Mouse (Mus musculus) testis, adult 2 months (tissue): ENCODE measurements around the gene Gm30302. TPM values are rescaled to one million over a fixed set of nuclear protein-coding genes. Genes with fewer than 3 reads are reported as not detected.

ENCODE experiments used
- H3K27ac ChIP-seq: fragments of 200-500 bp; 2 replicates; pipeline ENCODE4 v1.5.1; 2012; ENCODE audit warnings: low read depth, low read length; ENCODE audit not compliant: control insufficient read depth, insufficient read depth
- H3K27me3 ChIP-seq: fragments of 200-500 bp; 2 replicates; pipeline ENCODE4 v1.6.1; 2012; ENCODE audit warnings: mild to moderate bottlenecking, low read length, moderate library complexity; ENCODE audit not compliant: control insufficient read depth, insufficient read depth
- H3K36me3 ChIP-seq: fragments of 200-500 bp; 2 replicates; pipeline ENCODE4 v1.6.1; 2012; ENCODE audit warnings: mild to moderate bottlenecking, low read length; ENCODE audit not compliant: control insufficient read depth, insufficient read depth
- H3K4me1 ChIP-seq: fragments of 200-500 bp; 2 replicates; pipeline ENCODE4 v1.6.1; 2012; ENCODE audit warnings: low read length; ENCODE audit not compliant: control insufficient read depth, insufficient read depth
- H3K4me3 ChIP-seq: fragments of 200-500 bp; 2 replicates; pipeline ENCODE4 v1.5.1; 2012; ENCODE audit warnings: low read depth, mild to moderate bottlenecking, low read length, moderate library complexity, mixed read lengths; ENCODE audit not compliant: control insufficient read depth
- CTCF ChIP-seq: fragments of 200-500 bp; IDR thresholded peaks from 2 replicates; pipeline ENCODE4 v1.5.1; 2012; ENCODE audit warnings: low read depth, mild to moderate bottlenecking, inconsistent platforms, low read length, moderate library complexity; ENCODE audit not compliant: control insufficient read depth, insufficient read depth, insufficient replicate concordance
- POLR2A ChIP-seq: fragments of 200-500 bp; IDR thresholded peaks from 2 replicates; pipeline ENCODE4 v1.6.1; 2012; ENCODE audit warnings: low read depth, mild to moderate bottlenecking, inconsistent platforms, low read length, moderate library complexity; ENCODE audit not compliant: control insufficient read depth
- polyA plus RNA-seq: library from polyadenylated mRNA; depleted of rRNA; stranded (reverse); fragments of >200 nt; gene quantifications from 2 replicates; pipeline ENCODE4 v1.2.3, GENCODE M21; 2012

Gm30302 gene
- polyA plus RNA-seq, 1 experiment, result 19.7 TPM

- H3K27ac ChIP-seq, result no peak overlapping the region
- H3K27me3 ChIP-seq, result no peaks in the 10 kb centered on the region
- H3K4me1 ChIP-seq, result no peaks in the 10 kb centered on the region
- TF ChIP-seq CTCF (no peak), POLR2A (no peak)
- 0 out of 2 replicates have a peak, but pooled peaks cover 2% of the 10 kb centered on the region for H3K36me3 ChIP-seq
- no peak overlapping the region for H3K4me3 ChIP-seq
These were observed 30.8 kb downstream of the Gm30302 start for GRCm38 (mm10) chr13:49768048-49768447.

- TF ChIP-seq POLR2A (no peak), CTCF (no peak)
- Histone ChIP-seq H3K36me3 (0 out of 2 replicates have a peak, but pooled peaks cover 2% of the 10 kb centered on the region), H3K4me3 (no peak overlapping the region; the same call in 1 of the 2 replicates), H3K27ac (no peak overlapping the region), H3K27me3 (no peaks in the 10 kb centered on the region), H3K4me1 (peaks cover 6% of the 10 kb centered on the region; the same call in 1 of the 2 replicates)
These were observed 32.5 kb downstream of the Gm30302 start for GRCm38 (mm10) chr13:49766269-49766668.

GRCm38 (mm10) chr13:49765306-49765705, 33.5 kb downstream of the Gm30302 start:
- H3K4me1 ChIP-seq, result peaks cover 6% of the 10 kb centered on the region; the same call in 1 of the 2 replicates
- H3K36me3 ChIP-seq, result 0 out of 2 replicates have a peak, but pooled peaks cover 2% of the 10 kb centered on the region
- no peak overlapping the region for H3K27ac ChIP-seq
- H3K27me3 ChIP-seq, result no peaks in the 10 kb centered on the region
- TF ChIP-seq CTCF (no peak), POLR2A (no peak)
- H3K4me3 ChIP-seq, result peak overlapping the region; percentile 12; the same call in 1 of the 2 replicates

GRCm38 (mm10) chr13:49762208-49762607, 36.6 kb downstream of the Gm30302 start:
- peak overlapping the region; percentile 98 for H3K27ac ChIP-seq
- peak overlapping the region; percentile 93 for H3K4me3 ChIP-seq
- TF ChIP-seq POLR2A (peak; percentile 99), CTCF (no peak)
- H3K27me3 ChIP-seq, result no peaks in the 10 kb centered on the region
- peaks cover 6% of the 10 kb centered on the region; the same call in 1 of the 2 replicates for H3K4me1 ChIP-seq
- 0 out of 2 replicates have a peak, but pooled peaks cover 2% of the 10 kb centered on the region for H3K36me3 ChIP-seq

GRCm38 (mm10) chr13:49760675-49761074, 38.1 kb downstream of the Gm30302 start:
- H3K27ac ChIP-seq, result no peak overlapping the region
- H3K4me3 ChIP-seq, result no peak overlapping the region
- peaks cover 6% of the 10 kb centered on the region; the same call in 1 of the 2 replicates for H3K4me1 ChIP-seq
- no peak for TF ChIP-seq POLR2A
- TF ChIP-seq CTCF, result no peak
- H3K36me3 ChIP-seq, result 0 out of 2 replicates have a peak, but pooled peaks cover under 1% of the 10 kb centered on the region
- no peaks in the 10 kb centered on the region for H3K27me3 ChIP-seq

- peaks cover 6% of the 10 kb centered on the region; the same call in 1 of the 2 replicates for H3K4me1 ChIP-seq
- no peak overlapping the region for H3K4me3 ChIP-seq
- TF ChIP-seq CTCF (no peak), POLR2A (no peak)
- no peaks in the 10 kb centered on the region for H3K36me3 ChIP-seq
- no peak overlapping the region for H3K27ac ChIP-seq
- no peaks in the 10 kb centered on the region for H3K27me3 ChIP-seq
These were observed 40.8 kb downstream of the Gm30302 start for GRCm38 (mm10) chr13:49757966-49758365.

- no peaks in the 10 kb centered on the region for H3K36me3 ChIP-seq
- no peaks in the 10 kb centered on the region for H3K4me1 ChIP-seq
- no peak overlapping the region for H3K27ac ChIP-seq
- H3K4me3 ChIP-seq, result no peak overlapping the region
- TF ChIP-seq CTCF (no peak), POLR2A (no peak)
- no peaks in the 10 kb centered on the region for H3K27me3 ChIP-seq
These were observed 42.2 kb downstream of the Gm30302 start for GRCm38 (mm10) chr13:49756591-49756990.
